Mouse (Mus musculus): ENCODE results near the gene Fibcd1. TPM values are rescaled to one million over a fixed set of nuclear protein-coding genes. Genes with fewer than 3 reads are reported as not detected.

Gene Fibcd1
- polyA plus RNA-seq, 1 experiment from 2014 or later = 3.0 TPM

DNA sequence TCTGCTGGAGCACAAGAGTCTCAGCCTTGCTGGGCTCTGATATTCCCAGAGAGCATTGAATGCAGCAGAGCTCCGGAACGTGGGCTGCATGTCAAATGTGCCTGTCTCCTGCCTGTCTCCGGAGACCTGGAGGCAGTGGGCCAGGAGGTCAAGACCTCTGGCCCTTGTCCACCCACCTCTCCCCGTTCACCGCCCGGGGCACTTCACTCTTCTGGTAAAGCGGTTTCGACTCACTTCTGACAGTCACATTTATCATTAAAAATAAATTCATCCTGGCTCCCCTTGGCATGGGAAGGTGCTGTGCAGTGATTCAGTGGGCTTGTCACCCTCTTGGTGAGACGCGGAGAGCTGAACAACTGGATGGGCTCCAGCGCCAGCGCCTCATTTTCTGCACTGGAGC lies 4.3 kb upstream of the Fibcd1 start:
- Histone ChIP-seq H3K9ac (no peak overlapping the region), H3K27ac (no peak overlapping the region), H3K4me2 (replicated peaks) (no peak overlapping the region), H3K9me3 (no peaks in the 10 kb centered on the region), H3K4me3 (no peak overlapping the region), H3K4me1 (peaks cover 30% of the 10 kb centered on the region), H3K27me3 (replicated peaks) (peaks cover 31% of the 10 kb centered on the region), H3K36me3 (no peaks in the 10 kb centered on the region)
- ATAC-seq (ENCODE audit: low FRiP score, low read depth) = no peak
- 59% methylated on average over 12 of the region's 12 CpGs for WGBS

DNA sequence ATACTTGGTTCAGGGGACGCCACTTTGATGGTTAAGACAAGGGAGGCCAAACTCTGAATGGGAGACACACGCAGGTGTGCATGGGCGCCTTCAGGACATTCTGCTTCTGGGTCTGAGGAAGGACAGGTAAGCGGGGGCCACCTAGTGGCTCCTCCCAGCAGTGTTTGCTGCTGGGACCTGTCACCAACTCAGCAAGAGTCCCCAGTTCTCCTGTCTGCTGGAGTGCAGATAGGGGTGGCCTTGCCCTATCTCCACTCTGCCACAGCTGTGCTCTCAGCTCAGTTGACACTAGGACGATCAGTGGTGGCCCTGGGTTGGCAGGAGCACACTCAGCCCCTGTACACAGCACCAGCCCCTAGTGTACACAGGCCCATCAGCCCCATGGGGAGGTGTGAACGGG lies 2.1 kb upstream of the Fibcd1 start:
- ATAC-seq (ENCODE audit: low FRiP score, low read depth) = no peak
- H3K4me2 ChIP-seq (replicated peaks) = no peak overlapping the region
- no peak overlapping the region for H3K27ac ChIP-seq
- no peaks in the 10 kb centered on the region for H3K36me3 ChIP-seq
- 23% methylated on average over 6 of the region's 6 CpGs for WGBS
- no peak overlapping the region for H3K9ac ChIP-seq
- H3K27me3 ChIP-seq (replicated peaks) = peaks cover 53% of the 10 kb centered on the region
- H3K4me1 ChIP-seq = peaks cover 33% of the 10 kb centered on the region
- no peak overlapping the region for H3K4me3 ChIP-seq
- H3K9me3 ChIP-seq = no peaks in the 10 kb centered on the region

DNA sequence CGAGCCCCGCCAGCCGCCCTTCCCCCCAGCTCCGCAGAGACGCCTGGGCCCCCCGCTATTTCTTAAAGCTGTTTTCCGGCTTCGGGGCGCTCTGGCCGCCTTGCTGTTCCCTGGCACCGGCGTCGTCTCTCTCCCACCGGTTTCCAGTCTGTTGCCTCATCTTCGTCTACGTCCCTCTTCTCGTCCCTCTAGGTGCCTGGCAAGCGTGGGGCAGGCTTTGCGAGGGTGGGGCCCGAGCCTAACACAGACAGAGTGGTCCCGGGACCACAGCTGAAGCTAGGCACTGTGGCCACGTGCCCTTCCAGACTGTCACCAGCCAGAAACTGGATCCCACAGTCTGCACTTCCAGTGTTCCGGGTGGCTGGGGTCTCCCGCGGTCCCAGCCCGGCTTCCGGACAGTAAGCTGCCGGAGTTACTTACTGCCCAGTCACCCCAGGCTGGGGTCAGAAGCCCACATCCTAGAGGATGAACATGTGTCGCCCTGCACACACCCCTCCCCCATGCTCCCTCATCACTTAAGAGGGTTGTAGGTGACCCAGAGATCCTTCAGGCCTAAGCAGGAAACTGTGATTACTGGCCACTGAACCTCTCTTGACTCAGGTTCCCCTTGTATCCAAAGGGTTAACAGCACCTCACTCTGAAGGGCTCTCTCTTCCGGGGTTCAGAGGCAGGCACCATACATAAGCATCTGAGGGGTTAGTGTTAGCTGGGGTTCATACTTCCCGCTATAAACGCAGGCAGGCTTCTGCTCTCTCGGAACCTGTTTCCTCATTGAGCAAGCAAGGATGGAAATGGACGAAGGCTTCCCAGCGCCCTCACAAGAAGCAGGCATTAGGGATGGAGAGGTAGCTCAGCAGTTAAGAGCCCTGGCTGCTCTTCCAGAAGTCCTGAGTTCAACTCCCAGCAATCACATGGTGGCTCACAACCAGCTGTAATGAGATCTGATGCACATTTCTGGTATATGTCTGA lies 1.2 kb upstream of the Fibcd1 start:
- H3K4me3 ChIP-seq = peak overlapping the region; percentile 45
- no peaks in the 10 kb centered on the region for H3K36me3 ChIP-seq
- H3K4me2 ChIP-seq (replicated peaks) = peak overlapping the region; percentile 93
- H3K9me3 ChIP-seq = no peaks in the 10 kb centered on the region
- no peak overlapping the region for H3K27ac ChIP-seq
- H3K27me3 ChIP-seq (replicated peaks) = peaks cover 57% of the 10 kb centered on the region
- H3K9ac ChIP-seq = peak overlapping the region; percentile 57; the same call in 1 of the 2 replicates
- WGBS = 3% methylated on average over 35 of the region's 35 CpGs
- H3K4me1 ChIP-seq = peaks cover 33% of the 10 kb centered on the region
- no peak for ATAC-seq (ENCODE audit: low FRiP score, low read depth)

DNA sequence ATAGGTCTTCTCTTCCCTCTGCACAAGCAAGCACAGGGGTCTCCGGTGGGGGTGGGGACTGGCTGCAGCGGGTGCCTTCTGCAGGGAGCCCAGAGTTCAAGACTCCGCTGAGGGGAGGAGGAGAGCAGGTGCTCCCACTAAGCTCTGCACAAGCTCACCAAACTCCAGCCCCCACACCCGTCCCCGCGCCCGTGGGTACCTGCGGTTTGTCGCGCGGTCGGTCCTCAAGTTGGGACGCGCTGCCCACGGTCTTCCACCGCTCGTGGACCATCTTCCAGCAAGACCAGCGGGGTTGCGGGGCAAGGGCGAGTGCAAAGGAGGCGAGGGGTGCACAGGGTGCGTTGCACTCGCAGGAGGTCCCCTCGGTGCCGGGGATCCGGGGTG lies 301 bp downstream of the Fibcd1 start:
- no peak overlapping the region for H3K27ac ChIP-seq
- H3K9me3 ChIP-seq = no peaks in the 10 kb centered on the region
- H3K4me3 ChIP-seq = peak overlapping the region; percentile 45
- no peak for ATAC-seq (ENCODE audit: low FRiP score, low read depth)
- H3K4me1 ChIP-seq = peaks cover 33% of the 10 kb centered on the region
- peak overlapping the region; percentile 57 for H3K9ac ChIP-seq
- H3K36me3 ChIP-seq = no peaks in the 10 kb centered on the region
- 2% methylated on average over 26 of the region's 26 CpGs for WGBS
- H3K27me3 ChIP-seq (replicated peaks) = peaks cover 63% of the 10 kb centered on the region
- peak overlapping the region; percentile 93 for H3K4me2 ChIP-seq (replicated peaks)

DNA sequence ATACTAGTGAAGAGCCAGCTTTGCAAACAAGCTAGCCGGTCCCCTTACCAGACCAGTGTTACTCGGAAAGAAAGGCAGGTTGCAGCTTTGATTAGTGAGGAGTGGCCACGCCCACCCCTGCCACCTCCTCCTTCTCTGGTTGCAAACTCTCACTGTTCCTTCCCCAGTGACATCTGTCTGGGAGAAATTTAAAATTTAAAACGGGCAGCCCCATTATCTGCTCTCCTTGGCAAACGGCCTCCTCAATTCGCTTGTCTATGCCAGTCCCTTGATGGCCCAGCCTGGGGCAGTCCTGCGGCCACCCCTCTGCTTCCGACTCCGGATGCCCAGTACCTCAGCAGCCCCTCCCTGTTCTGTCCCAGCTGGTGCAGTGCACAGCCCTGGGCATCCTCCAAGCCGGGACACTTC lies 1.1 kb downstream of the Fibcd1 start:
- Histone ChIP-seq H3K27me3 (replicated peaks) (peaks cover 66% of the 10 kb centered on the region), H3K4me1 (peaks cover 30% of the 10 kb centered on the region), H3K36me3 (no peaks in the 10 kb centered on the region), H3K9me3 (no peaks in the 10 kb centered on the region), H3K4me2 (replicated peaks) (peak overlapping the region; percentile 93; the same call in 1 of the 2 replicates), H3K4me3 (no peak overlapping the region), H3K27ac (no peak overlapping the region), H3K9ac (no peak overlapping the region)
- 2% methylated on average over 10 of the region's 10 CpGs for WGBS
- peak; percentile 60; the same call in 1 of the 2 replicates for ATAC-seq (ENCODE audit: low FRiP score, low read depth)

DNA sequence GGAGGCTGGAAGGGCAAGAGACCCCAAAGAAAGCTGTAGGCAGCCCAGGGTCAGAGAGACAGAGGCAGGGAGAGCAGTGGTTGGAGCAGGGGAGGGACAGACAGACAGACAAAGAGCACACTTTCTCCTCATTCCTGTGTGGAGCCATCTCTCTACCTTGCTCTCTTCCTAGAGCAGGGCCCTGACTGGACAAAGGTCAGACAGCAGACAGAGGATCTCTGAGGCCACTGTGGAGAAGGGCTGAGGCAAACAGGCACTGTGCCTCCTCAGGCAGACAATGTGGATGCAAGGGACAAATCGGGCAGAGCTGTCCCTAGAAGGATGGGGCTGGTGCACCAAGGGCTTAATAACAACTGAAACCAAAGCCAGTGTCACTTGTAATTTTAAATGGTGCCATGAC lies 6.9 kb downstream of the Fibcd1 start:
- H3K27me3 ChIP-seq (replicated peaks) = peaks cover 33% of the 10 kb centered on the region
- H3K4me3 ChIP-seq = no peak overlapping the region
- 45% methylated on average over 1 of the region's 1 CpGs for WGBS
- no peak overlapping the region for H3K9ac ChIP-seq
- ATAC-seq (ENCODE audit: low FRiP score, low read depth) = no peak
- H3K4me1 ChIP-seq = peaks cover 10% of the 10 kb centered on the region; the same call in 1 of the 2 replicates
- no peaks in the 10 kb centered on the region for H3K9me3 ChIP-seq
- H3K4me2 ChIP-seq (replicated peaks) = no peak overlapping the region
- H3K36me3 ChIP-seq = no peaks in the 10 kb centered on the region
- no peak overlapping the region for H3K27ac ChIP-seq

DNA sequence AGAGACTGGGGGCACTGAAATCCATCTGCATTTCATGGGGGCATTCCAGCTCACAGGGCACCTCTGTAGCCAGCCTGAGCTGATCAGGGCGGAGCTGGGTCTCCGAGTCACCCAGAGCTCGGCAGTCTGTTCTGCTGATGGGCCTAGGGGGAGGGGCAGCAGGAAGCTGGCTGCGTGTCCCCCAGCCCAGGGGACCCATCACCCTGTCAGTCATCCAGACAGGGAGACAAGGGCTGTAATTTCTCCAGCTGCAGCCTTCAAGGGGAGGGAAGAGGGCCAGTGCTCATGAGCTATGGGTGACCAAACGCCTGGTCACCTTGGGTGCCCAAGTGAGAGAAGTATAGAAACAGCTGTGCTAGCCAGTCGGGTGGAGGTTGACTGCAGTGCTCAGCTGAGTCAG lies 8.8 kb downstream of the Fibcd1 start:
- no peak overlapping the region for H3K9ac ChIP-seq
- 27% methylated on average over 6 of the region's 6 CpGs for WGBS
- no peak overlapping the region for H3K27ac ChIP-seq
- H3K36me3 ChIP-seq = no peaks in the 10 kb centered on the region
- peaks cover 10% of the 10 kb centered on the region; the same call in 1 of the 2 replicates for H3K4me1 ChIP-seq
- no peak overlapping the region for H3K4me3 ChIP-seq
- ATAC-seq (ENCODE audit: low FRiP score, low read depth) = no peak
- no peaks in the 10 kb centered on the region for H3K9me3 ChIP-seq
- no peak overlapping the region for H3K4me2 ChIP-seq (replicated peaks)
- peaks cover 19% of the 10 kb centered on the region for H3K27me3 ChIP-seq (replicated peaks)

DNA sequence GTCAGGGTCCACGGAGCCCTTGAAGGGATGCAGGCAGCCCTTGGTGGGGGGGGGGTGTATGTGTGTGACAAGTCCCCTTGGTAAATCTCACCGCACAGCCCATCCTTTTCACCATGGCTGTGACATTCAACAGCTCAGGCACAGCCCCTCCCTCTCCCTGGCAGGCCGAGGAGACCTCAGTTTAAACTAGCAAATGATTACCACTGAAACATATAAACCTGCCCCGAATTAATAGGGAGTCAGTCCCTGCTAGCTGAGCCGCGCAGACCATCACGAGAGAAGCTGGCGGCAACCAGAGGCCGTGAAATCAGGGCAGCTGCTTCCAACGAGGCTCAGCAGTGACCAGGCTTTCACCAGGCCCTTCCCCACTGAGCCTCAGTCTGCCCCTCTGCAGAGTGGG lies 9.7 kb downstream of the Fibcd1 start:
- Histone ChIP-seq H3K9ac (no peak overlapping the region), H3K4me2 (replicated peaks) (no peak overlapping the region), H3K27me3 (replicated peaks) (peaks cover 15% of the 10 kb centered on the region), H3K36me3 (no peaks in the 10 kb centered on the region), H3K27ac (no peak overlapping the region), H3K4me3 (no peak overlapping the region), H3K4me1 (peaks cover 10% of the 10 kb centered on the region; the same call in 1 of the 2 replicates), H3K9me3 (no peaks in the 10 kb centered on the region)
- WGBS = 46% methylated on average over 10 of the region's 10 CpGs
- no peak for ATAC-seq (ENCODE audit: low FRiP score, low read depth)

DNA sequence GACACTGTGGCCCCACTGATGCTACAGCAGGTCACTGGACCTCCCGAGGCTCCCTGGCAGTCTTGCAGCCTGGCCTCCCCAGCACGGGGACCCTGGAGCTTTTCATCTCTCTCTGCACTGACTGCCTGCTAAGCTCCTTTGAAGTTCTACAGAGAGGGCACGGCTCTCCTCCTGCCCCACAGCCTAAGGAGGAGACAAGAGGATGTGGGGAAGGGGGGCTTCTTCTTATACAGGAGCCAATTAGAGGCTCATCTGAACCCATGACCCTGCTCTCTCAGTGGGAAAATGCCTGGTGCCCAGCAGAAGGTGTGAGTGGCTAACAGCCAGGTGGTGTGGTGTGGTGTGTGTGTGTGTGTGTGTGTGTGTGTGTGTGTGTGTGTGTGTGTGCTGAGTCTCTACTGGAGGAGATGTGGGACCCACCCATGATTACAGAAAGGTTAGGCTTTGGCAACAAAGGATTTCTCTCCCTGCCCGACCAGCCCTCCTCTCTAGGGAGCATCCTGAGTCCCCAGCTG lies 17.4 kb downstream of the Fibcd1 start:
- Histone ChIP-seq H3K4me2 (replicated peaks) (peak overlapping the region; percentile 14; the same call in 1 of the 2 replicates), H3K9me3 (no peaks in the 10 kb centered on the region), H3K9ac (0 out of 2 replicates have a peak overlapping the region, but pooled peaks have one; percentile 5), H3K4me3 (no peak overlapping the region), H3K4me1 (peaks cover 36% of the 10 kb centered on the region), H3K36me3 (no peaks in the 10 kb centered on the region), H3K27me3 (replicated peaks) (no peaks in the 10 kb centered on the region; the same call in none of the 2 replicates), H3K27ac (no peak overlapping the region)
- ATAC-seq (ENCODE audit: low FRiP score, low read depth) = no peak
- WGBS = 5% methylated on average over 4 of the region's 4 CpGs

DNA sequence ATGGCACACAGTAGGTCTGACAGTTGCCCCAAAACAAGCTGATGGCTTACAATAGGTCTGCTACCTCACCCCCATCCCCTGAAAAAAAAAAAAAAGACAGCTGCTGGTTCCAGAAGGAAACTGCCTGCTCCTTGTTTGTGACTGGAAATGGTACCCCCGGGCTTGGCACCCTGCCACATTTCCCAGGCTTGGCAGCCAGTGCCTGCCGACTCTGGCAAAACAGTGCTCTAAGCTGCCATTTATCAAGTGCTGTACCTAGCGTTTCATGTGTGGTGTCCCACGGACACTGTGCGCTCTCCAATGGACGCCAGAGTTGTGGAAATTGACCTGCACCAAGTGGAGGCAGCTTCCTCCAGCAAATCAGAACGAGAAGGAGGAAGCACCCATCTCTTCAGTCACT lies 17.9 kb downstream of the Fibcd1 start:
- WGBS = 38% methylated on average over 7 of the region's 7 CpGs
- no peak overlapping the region for H3K9ac ChIP-seq
- no peak overlapping the region for H3K27ac ChIP-seq
- no peak overlapping the region for H3K4me3 ChIP-seq
- no peaks in the 10 kb centered on the region; the same call in none of the 2 replicates for H3K27me3 ChIP-seq (replicated peaks)
- H3K9me3 ChIP-seq = no peaks in the 10 kb centered on the region
- peaks cover 41% of the 10 kb centered on the region for H3K4me1 ChIP-seq
- no peak for ATAC-seq (ENCODE audit: low FRiP score, low read depth)
- H3K36me3 ChIP-seq = no peaks in the 10 kb centered on the region
- H3K4me2 ChIP-seq (replicated peaks) = peak overlapping the region; percentile 14; the same call in 1 of the 2 replicates

DNA sequence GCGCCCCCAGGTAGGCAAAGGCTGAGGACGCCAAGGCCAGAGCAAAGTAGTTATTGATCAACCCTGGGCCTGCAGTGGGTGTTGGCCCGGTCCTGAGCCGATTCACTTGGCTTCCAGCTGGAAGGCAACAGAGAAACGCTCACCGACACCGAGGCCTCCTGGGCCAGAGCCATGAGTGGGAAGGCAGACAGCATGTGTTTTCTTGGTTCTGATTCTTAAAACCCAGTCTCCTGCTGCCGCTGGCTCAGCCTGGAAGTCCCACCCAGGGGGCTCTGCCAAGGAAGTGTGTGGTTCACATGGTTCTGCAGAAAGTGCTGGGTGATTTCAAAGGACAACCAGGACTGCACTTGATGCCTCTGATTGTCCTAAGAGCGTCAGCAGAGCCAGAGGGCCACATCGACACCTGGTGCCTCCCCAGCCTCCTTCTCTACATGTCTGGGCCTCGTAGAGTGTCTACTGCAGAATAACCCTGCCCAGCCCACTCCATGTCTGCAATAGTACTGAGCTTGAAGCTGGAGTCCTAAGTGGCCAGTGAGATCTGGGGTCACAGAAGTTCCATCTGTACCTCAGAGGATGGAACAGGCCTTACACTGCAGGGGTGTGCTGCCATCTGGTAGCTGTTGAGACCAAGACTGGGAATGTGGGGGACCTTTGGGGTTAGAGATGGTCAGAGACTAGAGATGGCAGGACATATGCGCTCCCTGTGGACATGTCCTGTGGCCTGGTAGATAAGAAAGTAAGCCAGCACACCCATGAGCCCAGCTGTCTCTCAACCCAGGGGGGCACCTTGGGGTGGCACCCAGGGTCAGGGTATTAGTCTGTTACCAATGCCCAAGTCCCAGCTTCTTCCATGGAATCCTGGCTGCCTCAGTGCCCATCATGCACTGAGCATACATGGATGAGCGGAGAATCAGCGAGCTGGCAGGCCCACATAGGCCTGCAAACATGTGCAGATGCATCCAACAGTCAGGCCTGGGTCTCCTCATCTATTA lies 19.4 kb downstream of the Fibcd1 start:
- H3K9me3 ChIP-seq = no peaks in the 10 kb centered on the region
- no peaks in the 10 kb centered on the region for H3K36me3 ChIP-seq
- H3K4me3 ChIP-seq = no peak overlapping the region
- no peak for ATAC-seq (ENCODE audit: low FRiP score, low read depth)
- H3K4me2 ChIP-seq (replicated peaks) = no peak overlapping the region
- H3K27me3 ChIP-seq (replicated peaks) = peaks cover 4% of the 10 kb centered on the region
- H3K9ac ChIP-seq = no peak overlapping the region
- H3K4me1 ChIP-seq = peaks cover 49% of the 10 kb centered on the region
- H3K27ac ChIP-seq = no peak overlapping the region
- WGBS = 88% methylated on average over 14 of the region's 14 CpGs

Data from neural tube, embryonic 12.5 days (tissue).